Mouse (Mus musculus) kidney, postnatal 4 days (tissue): ENCODE results near the gene Med17.

Source experiments
- DNase-seq, 2 experiments: peaks; one replicate each; pipeline ENCODE4 v3.0.0; 2021; ENCODE audit warnings: mixed read lengths in 2 of 2

Med17 gene

GRCm38 (mm10) chr9:15287846-15288245 lies 8.1 kb upstream of the Med17 start:
- DNase-seq = no peak

DNA sequence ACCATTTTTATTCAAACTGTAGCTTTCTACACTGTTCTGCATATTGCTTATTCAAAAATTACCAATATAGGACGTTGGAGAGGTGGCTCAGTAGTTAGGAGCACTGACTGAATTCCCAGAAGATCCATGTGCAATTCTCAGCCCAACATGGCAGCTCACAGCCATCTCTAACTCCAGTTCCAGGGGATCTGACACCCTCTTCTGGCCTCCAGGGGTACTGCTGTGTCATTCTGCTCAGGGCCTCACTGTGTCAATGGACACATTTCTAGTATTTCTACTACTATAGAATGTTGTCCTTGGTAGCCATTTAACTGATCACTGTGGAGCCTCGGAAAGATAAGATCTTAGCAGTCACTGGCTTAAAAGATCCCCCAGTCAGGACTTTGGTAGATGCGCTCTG lies 5.7 kb upstream of the Med17 start:
- peak; percentile 19 to 31 for DNase-seq

DNA sequence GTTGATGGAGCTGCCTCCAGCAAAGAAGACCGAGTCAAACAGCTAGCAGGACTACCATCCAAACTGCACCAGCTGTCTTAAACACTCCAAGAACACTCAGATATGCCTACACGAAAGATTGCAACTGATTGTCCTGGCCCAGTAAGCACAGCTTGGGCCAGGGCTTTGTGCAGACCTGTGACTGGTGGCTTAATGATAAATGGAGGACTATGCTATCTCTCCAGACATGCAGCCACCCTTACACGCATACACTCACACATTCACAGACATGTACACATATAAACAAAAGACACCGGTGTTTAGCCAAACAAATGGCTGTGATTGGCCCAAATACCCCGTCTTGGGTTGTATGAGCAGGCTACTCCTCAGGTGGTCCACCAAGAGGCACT lies 754 bp upstream of the Med17 start:
- peak in 1 of 2 experiments; percentile 13 for DNase-seq

GRCm38 (mm10) chr9:15279139-15279648 lies 537 bp downstream of the Med17 start:
- DNase-seq = no peak

DNA sequence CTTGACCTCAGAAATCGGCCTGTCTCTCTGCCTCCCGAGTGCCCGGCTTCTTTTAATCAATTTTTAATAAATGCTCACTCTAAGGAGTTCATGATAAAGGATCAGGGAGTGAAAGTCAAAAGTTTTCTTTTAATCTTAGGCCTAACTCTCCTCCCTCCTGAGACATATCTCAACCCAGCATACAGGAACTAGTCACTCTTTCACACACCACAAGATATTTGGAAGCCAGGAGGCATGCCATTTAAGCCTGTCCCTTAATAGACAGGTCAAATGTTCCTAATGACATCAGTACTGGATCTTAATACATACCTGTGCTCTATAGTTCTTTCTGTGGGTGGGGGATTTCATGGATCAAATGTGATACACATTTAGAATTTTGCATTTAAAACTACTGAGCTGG lies 1.4 kb downstream of the Med17 start:
- no peak for DNase-seq

DNA sequence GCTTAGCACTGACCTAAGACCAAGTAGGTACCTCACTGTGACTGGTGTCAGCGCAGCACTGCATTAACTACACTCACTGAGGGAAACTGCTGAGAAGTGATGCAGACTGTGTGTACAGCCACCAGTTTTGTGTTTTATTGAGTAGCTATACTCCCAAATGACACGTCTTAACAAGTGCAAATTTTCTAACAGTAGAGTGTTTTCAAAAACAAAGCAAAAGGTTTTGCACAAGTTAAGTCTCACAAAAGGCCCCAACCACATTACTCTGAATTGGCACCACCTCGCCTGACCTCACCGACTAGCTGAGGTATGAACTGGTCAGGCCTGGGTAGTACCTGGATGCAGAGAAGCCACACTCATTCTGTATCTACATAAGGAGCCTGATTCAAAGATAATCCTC lies 2.9 kb downstream of the Med17 start:
- DNase-seq = no peak

- no peak for DNase-seq
Measured at GRCm38 (mm10) chr9:15273981-15274380, 5.8 kb downstream of the Med17 start.

- DNase-seq = no peak
Measured at GRCm38 (mm10) chr9:15263487-15263886, 16.2 kb downstream of the Med17 start.

DNA sequence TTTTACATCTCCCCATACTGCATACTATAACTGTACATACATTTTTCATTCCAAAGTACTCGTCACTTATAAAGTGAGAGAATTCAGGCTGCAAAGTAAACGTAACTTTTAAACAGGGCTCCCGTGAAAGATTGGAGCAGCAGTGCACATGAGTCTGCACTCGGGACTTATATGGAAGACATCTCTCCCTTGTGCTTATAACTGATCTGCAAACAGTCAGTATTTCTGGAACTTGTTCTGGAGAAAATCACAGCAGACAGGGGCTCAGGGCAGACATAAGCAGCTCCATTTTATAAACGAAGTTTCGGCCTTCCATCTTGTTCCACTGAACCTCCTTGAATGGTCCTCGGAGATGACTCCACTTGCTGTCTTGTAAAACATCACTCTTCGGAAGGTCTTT lies 17.8 kb downstream of the Med17 start:
- no peak for DNase-seq

GRCm38 (mm10) chr9:15256214-15256613 lies 23.5 kb downstream of the Med17 start:
- DNase-seq = no peak

DNA sequence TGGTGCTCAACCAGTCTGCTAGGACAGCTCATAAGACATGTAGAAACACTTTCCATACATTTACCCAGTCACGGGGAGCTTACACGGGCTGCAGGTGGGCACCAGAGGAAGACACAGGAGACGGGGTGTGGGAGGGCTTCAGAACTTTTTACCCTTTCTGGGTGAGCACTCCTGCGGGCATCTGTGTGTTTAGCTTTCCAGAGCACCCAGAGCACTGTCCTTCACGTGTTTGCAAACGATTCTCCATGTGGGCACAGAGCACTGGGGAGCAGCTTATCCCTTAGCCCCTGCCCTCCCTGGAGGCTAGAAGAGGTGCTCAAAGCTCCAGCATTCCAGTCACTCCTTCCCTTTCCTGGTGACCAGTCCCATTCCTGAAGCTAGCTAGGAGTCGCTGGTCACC lies 25.2 kb downstream of the Med17 start:
- no peak for DNase-seq

- DNase-seq = no peak
Measured at GRCm38 (mm10) chr9:15252196-15252595, 27.5 kb downstream of the Med17 start.

GRCm38 (mm10) chr9:15250376-15250775 lies 29.4 kb downstream of the Med17 start:
- DNase-seq = peak; percentile 21 to 22

GRCm38 (mm10) chr9:15245319-15246075 lies 34.2 kb downstream of the Med17 start:
- no peak for DNase-seq

DNA sequence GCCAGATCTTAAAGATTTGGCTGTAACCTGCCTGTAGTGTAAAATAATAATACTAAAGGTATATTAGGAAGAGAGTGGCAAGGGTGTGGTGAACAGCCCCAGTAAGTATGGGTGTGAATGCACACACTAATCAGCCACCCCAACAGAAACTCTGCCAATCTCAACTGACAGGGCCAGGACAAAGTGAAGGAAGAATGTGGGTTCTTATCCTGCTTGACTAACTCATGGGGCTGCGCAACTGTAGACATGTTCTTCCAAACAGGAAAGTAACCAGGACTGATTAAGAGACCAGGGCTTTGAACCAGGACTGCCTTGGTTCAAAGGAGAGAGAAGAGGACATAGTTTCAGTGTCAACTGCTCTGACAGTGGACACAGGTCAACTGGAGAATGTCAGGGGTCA lies 37.6 kb downstream of the Med17 start:
- no peak for DNase-seq

GRCm38 (mm10) chr9:15241596-15241939 lies 38.2 kb downstream of the Med17 start:
- DNase-seq = peak; percentile 83 to 86

DNA sequence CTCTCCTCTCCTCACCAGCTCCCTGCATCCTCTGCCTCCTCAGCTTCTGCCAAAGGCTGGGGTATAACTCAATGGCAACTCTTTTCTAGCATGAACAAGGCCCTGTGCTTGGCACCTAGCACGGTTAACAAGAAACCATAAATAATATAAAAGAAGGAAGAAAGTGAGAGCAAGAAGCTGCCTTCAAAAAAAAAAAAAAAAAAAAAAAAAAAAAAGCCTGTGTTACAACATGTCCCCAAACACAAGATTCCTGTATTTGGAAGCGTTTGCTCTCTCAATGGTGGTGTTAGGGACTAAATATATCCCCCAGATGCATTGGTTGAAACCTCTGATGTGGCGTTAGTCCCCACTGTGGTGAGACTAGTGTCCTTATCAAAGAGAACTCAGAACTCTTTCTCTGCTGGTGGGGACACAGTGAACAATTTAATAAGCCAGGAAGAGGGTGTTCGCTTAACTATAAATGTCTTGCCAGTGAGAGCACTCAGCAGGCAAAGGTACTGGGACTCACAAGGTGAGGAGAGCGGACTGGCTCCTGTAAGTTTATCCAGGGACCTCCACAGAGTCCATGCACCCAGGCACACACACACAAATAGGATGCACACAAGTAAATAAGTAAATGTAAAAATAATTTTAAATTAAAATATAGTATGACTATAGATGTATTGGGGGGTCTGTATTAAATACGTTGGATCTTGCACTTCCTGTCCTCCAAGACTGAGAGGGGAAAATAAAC lies 38.7 kb downstream of the Med17 start:
- no peak for DNase-seq

DNA sequence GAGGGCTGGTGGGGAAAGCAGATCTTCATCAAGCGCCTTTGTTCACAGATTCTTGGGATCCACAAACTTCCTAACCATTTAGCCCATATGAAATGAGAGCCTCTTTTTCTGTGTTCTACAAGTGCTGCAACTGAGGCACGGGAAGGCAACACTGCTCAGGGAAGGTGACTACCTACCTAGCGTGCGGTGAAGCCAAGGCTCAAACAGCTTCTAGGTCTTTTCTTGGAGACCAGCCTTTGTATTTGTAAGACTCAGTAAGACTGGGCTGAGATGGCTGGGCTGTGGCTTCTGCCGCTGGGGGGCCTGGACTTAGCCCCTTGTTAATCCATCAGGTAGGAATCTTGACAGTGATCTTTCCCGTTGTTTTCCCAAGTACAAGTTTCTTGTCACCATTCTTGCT lies 39.7 kb downstream of the Med17 start:
- no peak for DNase-seq

DNA sequence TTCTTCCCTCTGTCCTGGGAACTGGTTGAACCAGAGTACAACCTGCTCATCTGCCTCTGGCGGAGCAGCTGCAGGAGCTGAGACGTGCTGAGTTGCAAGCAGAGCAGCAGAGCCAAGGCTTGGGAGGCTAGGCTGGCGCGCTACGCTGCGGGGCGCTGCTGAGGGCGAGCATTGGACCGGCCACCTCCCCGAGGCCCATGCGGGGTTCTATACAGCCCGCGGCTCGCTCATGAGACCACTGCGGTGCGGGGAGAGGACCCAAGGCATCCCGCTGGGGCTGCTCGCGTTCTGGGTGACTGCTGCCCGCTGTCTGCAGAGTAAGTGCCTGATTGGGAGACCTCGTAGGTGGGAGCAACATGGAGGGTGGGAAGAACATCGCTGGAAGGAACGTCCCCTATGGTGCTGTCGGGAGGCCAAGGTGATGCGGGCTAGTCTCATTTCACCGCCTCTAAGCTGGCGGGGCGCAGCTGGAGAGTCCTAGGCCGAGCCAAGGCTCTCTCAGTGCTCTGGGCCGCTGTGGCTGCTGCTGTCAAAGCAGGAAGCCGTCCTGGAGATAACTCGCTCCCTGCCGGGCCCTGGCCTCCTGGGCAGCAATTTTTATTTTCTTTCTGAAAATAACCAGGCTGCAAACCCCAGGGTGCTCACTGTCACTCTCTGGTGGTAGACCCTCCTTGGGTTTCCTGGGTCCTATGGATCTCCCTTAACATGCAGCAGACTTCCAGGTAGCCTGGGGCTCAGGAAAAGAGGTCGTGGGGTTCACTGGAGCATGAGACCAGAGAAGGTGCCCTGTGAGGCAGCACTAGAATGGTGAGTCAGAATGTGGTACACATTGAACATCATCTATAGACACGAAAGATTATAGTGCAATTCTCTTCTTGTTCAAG lies 40.4 kb downstream of the Med17 start, which contains the start of gene Vstm5:
Vstm5 (plus strand) TSS at position 4 of the 884 bp plus-strand sequence.
- DNase-seq = peak; percentile 63 to 74

GRCm38 (mm10) chr9:15238297-15238990 lies 41.3 kb downstream of the Med17 start:
- DNase-seq = peak in 1 of 2 experiments; percentile 22

- DNase-seq = peak in 1 of 2 experiments; percentile 27
Measured at GRCm38 (mm10) chr9:15237516-15238296, 42.0 kb downstream of the Med17 start.

DNA sequence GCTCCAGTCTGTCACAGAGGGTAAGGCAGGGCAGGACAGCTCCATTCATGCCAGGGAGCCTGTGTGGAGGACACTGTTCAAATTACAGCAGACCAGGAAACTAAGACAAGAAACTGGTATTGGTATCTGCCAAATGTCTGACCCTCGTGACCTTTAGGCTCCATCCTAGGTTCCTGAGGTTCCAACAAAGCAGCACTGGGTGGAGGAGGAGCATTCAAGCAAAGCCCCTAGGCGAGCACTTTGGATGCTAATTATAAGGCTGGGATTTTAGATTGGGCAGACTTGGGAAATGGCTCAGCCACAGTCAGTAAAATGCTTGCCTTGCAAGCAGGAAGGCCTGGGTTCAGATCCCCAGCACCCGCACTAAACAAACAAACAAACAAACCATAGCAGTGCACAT lies 43.7 kb downstream of the Med17 start:
- DNase-seq = no peak
